Mouse (Mus musculus): ENCODE measurements around the gene Olfr1391.
"Not testable (repeated sequence)": the region's sequence is repeated elsewhere in the genome, so short reads cannot be mapped to it uniquely, and the experiment has no call there.

Olfr1391 gene

GRCm38 (mm10) chr11:49322442-49322841, at the start of gene Olfr1391:
TSS of gene Olfr1391 (plus strand) at chr11:49322742.
- no peak for DNase-seq (ENCODE audit: low spot score in 2 of 2)

GRCm38 (mm10) chr11:49273834-49274519, 48.6 kb upstream of the Olfr1391 start:
- DNase-seq (ENCODE audit: low spot score in 2 of 2) = no peak

- no peak for DNase-seq (ENCODE audit: low spot score in 2 of 2)
Observed at GRCm38 (mm10) chr11:49278222-49278621, 44.3 kb upstream of the Olfr1391 start, which contains the start of gene Olfr1393. TSS of gene Olfr1393 (plus strand) at chr11:49278304.

- not testable (repeated sequence) for DNase-seq (ENCODE audit: low spot score in 2 of 2)
Observed at GRCm38 (mm10) chr11:49284982-49285381, 37.6 kb upstream of the Olfr1391 start, which contains the start of gene Olfr1392. TSS of gene Olfr1392 (plus strand) at chr11:49285282.

- no peak for DNase-seq (ENCODE audit: low spot score in 2 of 2)
Observed at GRCm38 (mm10) chr11:49287251-49287650, 35.3 kb upstream of the Olfr1391 start.

GRCm38 (mm10) chr11:49292777-49293176, 29.8 kb upstream of the Olfr1391 start:
- DNase-seq (ENCODE audit: low spot score in 2 of 2) = no peak

GRCm38 (mm10) chr11:49304441-49304840, 18.1 kb upstream of the Olfr1391 start, which contains the start of gene Olfr10:
TSS of gene Olfr10 (plus strand) at chr11:49304741.
- no peak for DNase-seq (ENCODE audit: low spot score in 2 of 2)

- DNase-seq (ENCODE audit: low spot score in 2 of 2) = not testable (repeated sequence)
Observed at GRCm38 (mm10) chr11:49308547-49308946, 14.0 kb upstream of the Olfr1391 start.

GRCm38 (mm10) chr11:49326726-49327125, 4.2 kb downstream of the Olfr1391 start:
- no peak for DNase-seq (ENCODE audit: low spot score in 2 of 2)

GRCm38 (mm10) chr11:49329686-49330085, 7.1 kb downstream of the Olfr1391 start:
- no peak for DNase-seq (ENCODE audit: low spot score in 2 of 2)

GRCm38 (mm10) chr11:49334888-49335287, 12.3 kb downstream of the Olfr1391 start, which contains the start of gene Olfr1390:
TSS of gene Olfr1390 (plus strand) at chr11:49335188.
- DNase-seq (ENCODE audit: low spot score in 2 of 2) = no peak

- no peak for DNase-seq (ENCODE audit: low spot score in 2 of 2)
Observed at GRCm38 (mm10) chr11:49337150-49337832, 14.7 kb downstream of the Olfr1391 start.
